Mouse (Mus musculus) megakaryocyte progenitor cell, adult 5-6 weeks (primary cell): ENCODE measurements around the gene Gtf2a2. TPM values are rescaled to one million over a fixed set of nuclear protein-coding genes. Genes with fewer than 3 reads are reported as not detected.

Source experiments
- ATAC-seq: replicated peaks from 2 replicates; pipeline ENCODE4 v1.8.0; 2016; ENCODE audit warnings: mild to moderate bottlenecking, moderate TSS enrichment, inconsistent platforms; ENCODE audit not compliant: poor library complexity
- total RNA-seq, 2 experiments: library from RNA; stranded (forward) in 1 of 2; stranded (reverse) in 1 of 2; fragments of 157-497, 149-512 nt in 1 of 2; fragments of 200-1000 nt in 1 of 2; gene quantifications; 2 replicates each; pipeline versions ENCODE4 v1.2.3 to v1.2.4; 2015 to 2017

Gtf2a2 gene
- total RNA-seq, 2 experiments from 2014 or later: 114 to 134 TPM

DNA sequence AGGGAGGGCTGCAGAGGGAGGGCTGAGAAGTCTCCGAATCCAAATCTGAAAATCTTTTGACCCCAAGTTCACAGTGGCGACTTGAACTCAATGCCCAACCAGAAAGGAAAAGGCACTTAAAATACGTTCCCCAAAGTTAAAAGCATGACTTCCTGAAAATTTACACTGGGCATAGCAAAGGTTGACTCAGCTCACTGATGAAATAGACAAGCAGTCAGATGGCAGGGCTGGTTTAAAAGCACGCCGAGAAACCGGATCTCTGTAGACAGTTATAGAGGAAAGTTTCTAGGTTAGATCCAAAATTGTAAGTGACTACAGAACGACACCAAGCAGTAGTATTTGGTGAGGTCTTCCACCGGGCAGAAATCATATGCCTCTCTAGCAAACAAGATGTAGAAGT, 37.5 kb downstream of the Gtf2a2 start:
- peak; percentile 30; the same call in 1 of the 2 replicates for ATAC-seq

DNA sequence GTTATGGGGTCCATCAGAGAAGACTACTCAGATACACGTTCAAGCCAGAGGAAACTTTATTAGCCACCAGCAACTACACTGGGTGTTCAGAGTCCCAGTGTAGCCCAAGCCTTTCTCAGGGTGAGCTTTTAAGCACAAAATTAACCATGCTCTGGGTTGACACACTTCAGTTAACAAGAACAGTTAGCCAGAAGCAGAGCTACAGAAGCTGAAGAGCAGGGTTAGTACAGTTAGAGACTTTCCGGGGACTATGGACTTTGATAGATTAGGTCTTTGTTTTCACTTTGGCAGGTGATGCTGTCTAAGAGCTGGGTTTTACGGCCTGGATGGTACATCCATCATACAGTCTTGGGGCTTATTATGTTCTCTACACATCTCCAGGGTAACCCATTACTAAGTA, 40.4 kb downstream of the Gtf2a2 start:
- no peak for ATAC-seq

DNA sequence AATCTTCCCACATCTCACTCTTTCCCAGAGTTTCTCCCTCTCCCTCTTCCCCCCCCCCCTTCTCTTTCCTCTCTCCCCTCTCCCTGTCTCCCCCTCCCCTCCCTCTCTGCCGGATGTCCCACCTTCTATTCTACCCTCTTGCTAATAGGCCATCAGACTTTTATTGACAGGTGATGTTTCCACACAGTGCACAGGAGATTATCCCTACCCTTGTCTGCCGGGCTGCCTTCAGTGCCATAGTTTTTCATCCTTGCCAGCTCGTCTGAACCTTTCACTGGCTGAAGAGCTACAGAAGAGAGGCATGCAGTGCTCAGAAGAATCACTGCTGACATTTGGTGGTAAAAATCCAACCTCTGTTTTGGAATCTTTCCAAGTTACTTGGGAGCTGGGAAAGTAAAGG, 41.1 kb downstream of the Gtf2a2 start:
- no peak for ATAC-seq

DNA sequence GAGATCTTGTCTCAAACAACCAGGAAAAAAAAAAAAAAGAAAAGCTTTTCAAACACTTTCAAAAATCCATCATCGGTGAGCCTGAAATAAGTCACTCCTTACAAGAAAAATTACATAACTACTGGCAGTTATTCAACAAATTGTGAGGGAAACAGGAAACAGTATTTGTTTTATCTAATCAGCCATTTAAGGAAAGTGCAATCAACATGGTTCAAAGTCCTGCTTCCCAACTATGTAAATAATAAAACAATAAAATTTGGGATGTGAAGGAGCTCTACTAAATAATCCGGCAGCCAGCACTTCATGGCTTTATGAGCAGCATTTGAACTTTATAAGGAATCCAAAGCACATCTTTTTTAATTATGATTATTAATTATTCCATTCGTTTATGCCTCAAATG, 49.7 kb downstream of the Gtf2a2 start:
- no peak for ATAC-seq

DNA sequence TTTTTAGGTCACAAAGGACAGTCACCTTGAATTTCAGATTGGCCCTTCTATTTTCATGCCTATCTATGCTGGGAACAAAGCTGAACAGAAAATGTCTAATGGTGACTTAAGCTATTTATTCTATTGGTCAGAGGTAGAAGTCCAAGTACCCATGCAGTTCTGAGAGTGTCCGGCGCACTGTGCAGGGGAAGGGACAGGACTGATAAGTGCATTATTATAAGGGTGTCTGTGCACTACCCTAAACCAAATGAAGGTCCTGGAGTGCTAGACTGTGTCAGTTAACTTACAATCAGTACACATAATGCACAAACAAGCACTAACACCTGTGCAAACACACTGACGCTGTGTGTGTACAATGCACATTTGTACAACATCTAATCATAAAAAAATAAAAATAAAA, 55.1 kb downstream of the Gtf2a2 start:
- no peak for ATAC-seq

DNA sequence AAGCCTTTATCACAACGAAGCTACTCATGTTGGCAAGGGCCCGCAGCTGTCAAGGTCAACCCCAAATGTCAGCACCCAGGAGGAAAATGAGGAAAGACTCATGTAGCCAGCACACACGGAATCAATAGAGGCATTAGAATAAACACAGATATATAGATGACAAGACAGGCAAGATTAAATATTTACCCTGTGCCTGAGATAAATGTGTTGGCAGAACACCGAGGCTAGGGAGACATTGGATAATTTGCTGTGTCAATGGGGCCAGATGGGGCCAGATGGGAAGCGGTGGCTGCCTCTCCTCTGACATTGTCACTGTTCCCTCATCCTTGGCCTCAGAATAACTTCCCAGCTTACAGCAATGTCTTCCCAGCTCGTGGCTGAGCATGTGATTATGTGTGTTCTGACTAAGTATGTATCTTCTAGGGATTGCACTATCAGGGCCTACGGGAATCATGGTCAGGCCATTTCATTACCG, 57.6 kb downstream of the Gtf2a2 start:
- no peak for ATAC-seq

DNA sequence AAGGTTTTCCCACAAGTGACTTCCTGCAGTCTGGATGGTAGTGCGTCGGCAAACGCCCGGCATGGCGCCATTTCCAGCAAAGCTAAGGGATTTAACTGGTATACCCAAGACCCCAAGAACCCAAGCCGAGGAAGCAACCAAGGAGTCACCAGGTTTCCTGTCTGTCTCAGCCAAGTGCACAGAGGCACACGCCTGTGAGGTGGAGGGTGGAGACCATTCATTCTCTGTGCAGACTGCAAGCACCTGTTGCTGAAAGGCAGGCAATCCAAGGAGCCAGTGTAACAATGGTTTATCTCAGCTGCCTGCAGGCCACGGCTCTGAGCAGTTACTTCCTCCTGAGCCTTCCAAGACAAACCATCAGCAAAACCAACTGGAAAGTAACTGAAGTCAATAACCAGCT, 60.0 kb downstream of the Gtf2a2 start:
- no peak for ATAC-seq

Other genes with a start within 250 kb of the Gtf2a2 start
- 86.9 and 95.9 TPM in 2 replicates for gene Bnip2, start 23.1 kb upstream of the Gtf2a2 start, total RNA-seq (2015)
- gene Bnip2, start 23.1 kb upstream of the Gtf2a2 start, total RNA-seq (2017): 133 and 153 TPM in 2 replicates
- gene Gcnt3, start 25.5 kb downstream of the Gtf2a2 start, total RNA-seq (2015): not detected in 2 replicates
- gene Gcnt3, start 25.5 kb downstream of the Gtf2a2 start, total RNA-seq (2017): not detected in 2 replicates
- gene Fam81a, start 130.0 kb downstream of the Gtf2a2 start, total RNA-seq (2015): not detected in 2 replicates
- gene Fam81a, start 130.0 kb downstream of the Gtf2a2 start, total RNA-seq (2017): not detected in 2 replicates
- 0.10 TPM in 1 of 2 replicates, not detected in the other for gene Myo1e, start 194.8 kb downstream of the Gtf2a2 start, total RNA-seq (2015)
- gene Myo1e, start 194.8 kb downstream of the Gtf2a2 start, total RNA-seq (2017): 0.03 TPM in 1 of 2 replicates, not detected in the other